Mouse (Mus musculus): Measurements from ENCODE around the gene Vapb.

Gene Vapb

GRCm38 (mm10) chr2:173832828-173833492 is 95.6 kb downstream of the Vapb start:
- no peak for DNase-seq (ENCODE audit: low read depth, low spot score)

Data from R1 (cell line).